In the genomic region with DNA sequence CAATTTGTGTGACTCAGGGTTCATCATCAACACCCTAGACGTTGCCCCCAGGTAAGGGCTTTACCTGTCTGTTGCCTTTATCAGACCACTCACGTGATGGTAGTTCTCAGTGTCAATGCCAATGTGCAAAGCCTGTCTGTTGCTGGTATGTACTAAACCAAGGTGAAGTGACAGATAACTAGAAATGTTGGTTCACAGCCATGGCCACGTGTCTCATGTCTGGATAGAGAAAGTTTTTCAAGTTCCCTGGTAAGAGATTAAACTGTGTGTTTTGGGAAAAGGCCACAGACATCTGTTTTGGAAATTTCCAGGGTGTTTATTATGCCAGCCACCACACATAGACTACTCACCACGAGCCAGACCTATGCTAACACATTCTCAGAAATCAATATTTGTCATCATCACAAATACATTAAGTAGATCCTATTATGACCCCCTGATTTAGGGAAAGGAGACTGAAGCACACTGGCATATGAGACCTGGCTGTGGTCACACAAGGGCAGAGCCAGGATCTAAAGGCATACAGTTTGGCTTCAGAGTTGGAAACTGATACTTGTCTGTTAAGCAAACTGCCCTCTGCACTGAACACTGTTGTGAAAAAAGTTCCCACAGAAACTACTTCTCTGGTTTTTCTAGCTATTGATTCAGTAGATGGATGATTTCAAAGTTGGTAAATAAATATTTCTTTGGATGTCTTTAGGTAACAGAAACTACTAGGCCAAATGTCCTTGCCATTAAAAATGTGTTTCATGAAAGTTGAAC, we compare ENCODE assay signal across 24 mouse cellular contexts. TPM values are rescaled to one million over a fixed set of nuclear protein-coding genes. Genes with fewer than 3 reads are reported as not detected.
"Had no signal": no experiment of that assay in that cellular context is flagged by ENCODE, and none has a peak within 500 bp of the region (broad histone marks: within the 10 kb centered on the region; RNA-seq: fewer than 3 reads in every experiment).

No protein-coding gene starts in this region.

- H3K4me3 ChIP-seq: neural tube, embryonic 13.5 days; neural tube, embryonic 15.5 days; stomach, embryonic 15.5 days had no signal

- H3K27me3 ChIP-seq: neural tube, embryonic 13.5 days; neural tube, embryonic 15.5 days; stomach, embryonic 15.5 days had no signal

- H3K36me3 ChIP-seq: neural tube, embryonic 13.5 days; neural tube, embryonic 15.5 days; stomach, embryonic 15.5 days had no signal

- H3K4me2 ChIP-seq: neural tube, embryonic 13.5 days; neural tube, embryonic 15.5 days; stomach, embryonic 15.5 days had no signal

- H3K4me1 ChIP-seq: neural tube, embryonic 13.5 days; neural tube, embryonic 15.5 days; stomach, embryonic 15.5 days had no signal

- H3K9ac ChIP-seq: neural tube, embryonic 13.5 days; neural tube, embryonic 15.5 days; stomach, embryonic 15.5 days had no signal

- H3K27ac ChIP-seq: neural tube, embryonic 13.5 days; neural tube, embryonic 15.5 days; stomach, embryonic 15.5 days; stomach, postnatal 0 days had no signal

- DNase-seq: retina, postnatal 1 day; right cerebral cortex, adult 18-20 months; right cerebral cortex, postnatal 14 days; right cerebral cortex, postnatal 25 days; right cerebral cortex, postnatal 4 days; spleen, adult 18-20 months; thymus, adult 18-20 months; thymus, adult 2 months; thymus, postnatal 14 days; thymus, postnatal 25 days; thymus, postnatal 36 days; thymus, postnatal 4 days had no signal

- H3K9me3 ChIP-seq: neural tube, embryonic 13.5 days; neural tube, embryonic 15.5 days; stomach, embryonic 15.5 days had no signal

RNA-seq across cellular contexts. Expression of gene Slc17a2, which starts 13.6 kb away (rescaled TPM):
- total RNA-seq: neutrophil, adult 5-6 weeks had no signal
- polyA plus RNA-seq: neural tube, embryonic 13.5 days; neural tube, embryonic 14.5 days; neural tube, embryonic 15.5 days; small intestine, adult 2 months; spleen, adult 2 months; thymus, postnatal 0 days; urinary bladder, adult 2 months had no signal

RNA-seq across cellular contexts. Expression of gene Slc17a3, which starts 18.9 kb away (rescaled TPM):
- total RNA-seq: neutrophil, adult 5-6 weeks had no signal
- polyA plus RNA-seq: neural tube, embryonic 13.5 days; neural tube, embryonic 14.5 days; small intestine, adult 2 months; stomach, embryonic 14.5 days; stomach, postnatal 0 days; thymus, postnatal 0 days; urinary bladder, adult 2 months had no signal

RNA-seq across cellular contexts. Expression of gene Slc17a1, which starts 47.2 kb away (rescaled TPM):
- total RNA-seq: neutrophil, adult 5-6 weeks had no signal
- polyA plus RNA-seq: neural tube, embryonic 13.5 days; neural tube, embryonic 14.5 days; neural tube, embryonic 15.5 days; small intestine, adult 2 months; stomach, embryonic 14.5 days; stomach, postnatal 0 days; urinary bladder, adult 2 months had no signal

RNA-seq across cellular contexts. Expression of gene Trim38, which starts 50.6 kb away (rescaled TPM):
- total RNA-seq: neutrophil, adult 5-6 weeks had no signal
- polyA plus RNA-seq: neural tube, embryonic 13.5 days; neural tube, embryonic 14.5 days; neural tube, embryonic 15.5 days; spleen, adult 2 months; stomach, embryonic 14.5 days; stomach, embryonic 16.5 days; thymus, adult 2 months; thymus, postnatal 0 days had no signal

RNA-seq across cellular contexts. Expression of gene Hist1h1a, which starts 56.9 kb away (rescaled TPM):
- polyA plus RNA-seq: neural tube, embryonic 13.5 days; neural tube, embryonic 14.5 days; urinary bladder, adult 2 months had no signal
